Mouse (Mus musculus) layer of hippocampus, postnatal 14 days (tissue): Measurements from ENCODE around the gene Rtn4rl1. TPM values are rescaled to one million over a fixed set of nuclear protein-coding genes. Genes with fewer than 3 reads are reported as not detected.

ENCODE experiments used
- DNase-seq, 2 experiments: peaks; one replicate each; pipeline ENCODE4 v3.0.0; 2021 to 2022; ENCODE audit warnings: low spot score in 2 of 2, mixed read lengths in 1 of 2
- total RNA-seq, 2 experiments: library from RNA; stranded (reverse); gene quantifications; 2 replicates each; pipeline ENCODE4 v1.2.3; 2021

The Rtn4rl1 gene
- total RNA-seq, 2 experiments from 2014 or later, result 82.1 to 83.1 TPM

GRCm38 (mm10) chr11:75184573-75184972 is 9.0 kb upstream of the Rtn4rl1 start:
- no peak for DNase-seq

- no peak for DNase-seq
Measured at GRCm38 (mm10) chr11:75184986-75185385, 8.6 kb upstream of the Rtn4rl1 start.

DNA sequence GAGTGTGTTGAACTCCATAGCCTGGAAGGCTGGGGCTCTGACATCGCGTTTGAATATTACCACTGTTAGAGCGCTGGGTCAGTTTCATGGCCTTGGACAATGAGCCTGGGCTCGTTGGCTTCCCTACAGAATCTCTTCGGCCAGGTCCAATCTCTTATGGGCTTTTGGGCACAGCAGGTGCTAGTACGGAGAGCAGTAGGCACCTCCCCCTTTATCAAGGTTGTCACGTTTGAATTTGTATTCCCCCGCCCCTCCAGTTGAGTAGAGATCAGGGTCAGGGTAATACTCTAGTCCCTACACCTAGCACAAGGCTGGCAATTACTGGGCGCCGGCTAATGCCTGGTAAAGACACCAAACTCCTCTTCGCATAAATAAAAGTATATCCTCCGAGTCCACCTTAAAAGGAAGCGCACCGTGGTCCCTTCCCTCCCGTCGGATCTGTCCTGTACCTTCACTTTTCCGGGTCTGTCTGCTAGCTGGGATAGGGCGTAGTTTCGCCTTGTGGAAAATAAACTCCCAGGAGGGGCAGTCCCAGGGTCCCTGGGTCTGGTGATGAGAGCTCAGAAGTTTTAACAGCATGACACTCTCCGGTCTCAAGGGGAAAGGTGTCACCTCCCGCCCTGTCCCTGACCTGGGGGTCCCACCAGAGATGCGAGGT is 3.7 kb upstream of the Rtn4rl1 start:
- DNase-seq, result no peak

DNA sequence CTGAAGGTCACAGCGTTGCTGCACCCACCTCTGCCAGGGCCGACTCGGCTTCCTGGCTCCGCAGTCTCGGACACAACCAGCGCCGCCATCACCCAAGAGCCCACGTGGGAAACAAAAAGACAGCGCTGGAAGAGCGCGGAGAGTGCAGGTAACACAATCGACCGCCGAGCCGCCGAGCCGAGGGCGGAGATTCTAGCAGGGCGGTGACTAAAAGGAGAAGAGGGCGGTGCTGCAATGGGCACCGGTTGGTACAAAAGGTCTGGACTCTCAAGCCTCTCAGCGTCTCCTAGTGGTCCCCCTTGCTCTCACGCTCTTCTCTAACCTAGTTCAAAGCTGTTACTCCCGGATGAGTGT is 3.2 kb upstream of the Rtn4rl1 start:
- peak; percentile 68 to 79 for DNase-seq

DNA sequence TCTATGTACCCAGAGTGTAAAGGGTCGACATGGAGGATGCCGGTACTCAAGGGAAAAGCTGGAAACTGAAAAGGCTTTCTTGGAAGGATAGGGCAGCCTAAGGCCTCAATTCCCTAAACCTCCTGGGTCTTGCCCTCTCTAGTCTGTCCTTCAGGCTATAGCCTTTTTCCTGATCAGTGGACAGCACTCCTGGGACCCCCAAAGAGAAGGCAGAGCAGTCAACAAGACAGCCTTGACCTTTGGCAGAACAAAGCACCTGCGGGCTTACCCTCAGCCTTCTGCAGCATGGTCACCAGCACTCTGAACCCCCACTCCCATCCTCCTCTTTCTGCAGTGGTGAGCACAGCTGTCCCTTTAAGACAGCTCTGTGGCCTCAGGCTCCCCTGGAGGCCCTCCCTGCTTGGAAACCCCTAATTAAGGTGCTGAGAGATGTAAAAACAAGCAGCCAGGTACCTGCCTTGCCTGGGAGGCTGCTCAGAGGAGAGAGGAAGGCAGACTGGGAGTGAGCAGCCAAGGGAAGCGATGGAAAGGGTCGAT is 2.6 kb upstream of the Rtn4rl1 start, which contains the start of gene Dph1:
TSS of gene Dph1 (minus strand) at position 337 of the 537 bp plus-strand sequence.
- DNase-seq, result no peak

- DNase-seq, result no peak
Measured at GRCm38 (mm10) chr11:75191841-75192240, 1.7 kb upstream of the Rtn4rl1 start.

DNA sequence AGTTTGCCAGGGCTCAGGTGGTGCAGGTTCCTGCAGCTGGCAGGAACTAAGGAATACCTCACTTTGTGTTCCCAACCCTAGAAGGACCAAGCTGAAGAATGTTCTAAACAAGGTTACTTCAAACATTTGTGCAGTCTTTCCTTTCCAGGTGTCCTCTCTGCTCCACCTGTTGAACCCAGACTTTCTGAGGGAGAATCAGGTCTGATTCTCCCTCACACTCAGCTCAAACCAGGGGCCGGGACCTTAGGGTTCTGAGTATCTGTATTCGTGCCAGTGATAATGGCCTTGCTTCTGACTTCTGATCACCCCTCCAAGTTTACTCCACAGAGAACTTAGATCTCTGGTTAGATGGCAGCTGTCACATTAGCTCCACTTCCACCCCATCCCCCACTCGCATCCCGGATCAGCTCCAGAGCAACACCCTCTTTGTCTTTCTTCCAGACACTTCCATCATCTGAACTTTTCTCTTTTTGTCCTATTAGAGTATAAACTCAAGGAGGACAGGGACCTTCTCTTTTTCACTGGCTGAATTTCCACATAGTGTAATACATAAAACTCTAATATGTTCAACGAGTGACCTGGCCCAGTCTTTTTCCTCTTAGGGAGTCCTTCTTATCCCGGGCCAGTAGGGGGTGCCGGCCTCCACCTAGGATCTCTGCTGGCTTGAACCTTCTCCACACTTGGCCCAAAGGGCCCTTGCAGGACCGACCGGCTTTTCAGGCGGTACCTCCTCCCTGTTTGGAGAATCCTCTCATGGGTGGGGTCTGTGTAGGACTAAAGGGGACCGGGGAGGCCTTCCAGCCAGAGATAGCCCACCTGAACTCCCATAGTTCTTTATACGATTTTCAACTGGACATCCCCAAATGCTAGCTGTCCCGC is 1.0 kb upstream of the Rtn4rl1 start:
- DNase-seq, result peak; percentile 69 to 83

- no peak for DNase-seq
Measured at GRCm38 (mm10) chr11:75194121-75194849, 702 bp downstream of the Rtn4rl1 start.

GRCm38 (mm10) chr11:75194850-75195461 is 1.4 kb downstream of the Rtn4rl1 start:
- peak in 1 of 2 experiments; percentile 42 for DNase-seq

DNA sequence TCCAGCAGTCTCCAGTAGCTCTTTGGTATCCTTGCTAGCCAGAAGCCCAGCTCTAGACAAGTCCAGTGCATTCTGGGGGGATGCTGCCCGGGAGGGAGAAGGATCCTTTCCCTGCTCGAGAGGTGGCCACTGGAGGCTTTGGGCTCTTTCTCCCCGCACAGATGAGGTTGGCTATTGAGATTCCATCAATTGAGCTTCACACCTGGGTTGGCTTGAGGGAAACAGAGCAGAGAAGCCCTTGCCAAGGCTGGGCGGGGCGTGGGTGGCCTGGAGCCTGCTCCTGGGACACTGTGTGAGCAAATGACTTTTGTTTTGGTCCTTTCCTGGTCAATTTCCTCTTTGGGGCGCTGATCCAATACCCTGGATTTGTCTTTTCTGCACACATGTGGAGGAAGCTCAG is 2.5 kb downstream of the Rtn4rl1 start:
- DNase-seq, result no peak

DNA sequence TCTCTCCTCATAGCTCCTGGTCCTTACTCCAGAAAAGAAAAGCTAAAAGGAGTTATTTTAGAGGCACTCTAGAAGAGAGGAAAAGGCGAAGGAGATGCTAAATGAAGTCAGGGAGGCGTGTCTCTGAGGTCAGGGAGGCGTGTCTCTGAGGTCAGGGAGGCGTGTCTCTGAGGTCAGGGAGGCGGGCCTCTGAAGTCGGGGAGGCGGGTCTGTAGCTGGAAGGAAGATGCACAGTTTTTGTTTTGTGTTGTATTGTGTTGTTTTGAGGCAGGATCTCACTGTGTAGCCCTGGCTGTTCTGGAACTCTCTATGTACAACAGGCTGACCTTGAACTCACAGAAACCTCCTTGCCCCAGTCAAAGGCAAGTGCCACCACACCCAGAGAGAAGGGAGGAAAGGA is 4.4 kb downstream of the Rtn4rl1 start:
- DNase-seq, result no peak

DNA sequence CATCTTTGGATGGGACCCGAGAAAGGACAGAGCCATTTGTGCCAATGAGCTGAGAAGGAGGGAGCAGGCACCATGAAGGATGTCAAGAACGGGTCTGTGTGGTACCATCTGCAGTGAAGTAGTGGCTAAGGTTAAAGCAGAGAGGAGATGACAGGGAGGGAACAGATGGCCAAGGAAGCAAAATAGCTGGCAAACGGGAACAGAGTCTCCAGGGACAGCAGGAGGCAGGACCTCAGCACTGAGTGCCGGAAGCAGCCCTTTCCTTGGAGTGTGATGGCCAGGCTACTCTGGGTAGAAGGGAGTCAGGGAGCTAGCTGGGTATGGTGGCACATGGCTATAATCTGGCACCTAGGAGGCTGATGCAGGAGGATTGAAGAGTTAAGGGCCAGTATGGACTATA is 5.2 kb downstream of the Rtn4rl1 start:
- DNase-seq, result no peak

DNA sequence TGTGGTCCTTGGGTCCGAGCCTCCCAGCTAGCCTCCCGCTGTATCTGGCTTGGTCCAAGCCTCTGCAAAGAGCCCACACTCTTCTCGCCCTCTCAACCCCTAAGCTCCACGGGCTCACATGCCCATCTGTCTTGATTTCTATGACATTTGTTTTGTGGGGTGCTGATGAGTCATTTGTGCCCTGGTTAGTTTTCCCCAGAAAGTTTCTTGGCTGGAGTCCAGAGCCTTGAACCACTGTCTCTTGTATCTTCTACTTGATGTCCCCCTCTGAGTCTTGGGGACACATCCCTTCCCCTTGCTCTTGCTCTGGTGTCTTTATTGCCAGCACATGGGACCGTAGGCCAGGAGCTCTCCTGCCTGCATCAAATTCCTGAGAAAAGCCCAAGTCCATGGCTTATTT is 6.4 kb downstream of the Rtn4rl1 start:
- no peak for DNase-seq

DNA sequence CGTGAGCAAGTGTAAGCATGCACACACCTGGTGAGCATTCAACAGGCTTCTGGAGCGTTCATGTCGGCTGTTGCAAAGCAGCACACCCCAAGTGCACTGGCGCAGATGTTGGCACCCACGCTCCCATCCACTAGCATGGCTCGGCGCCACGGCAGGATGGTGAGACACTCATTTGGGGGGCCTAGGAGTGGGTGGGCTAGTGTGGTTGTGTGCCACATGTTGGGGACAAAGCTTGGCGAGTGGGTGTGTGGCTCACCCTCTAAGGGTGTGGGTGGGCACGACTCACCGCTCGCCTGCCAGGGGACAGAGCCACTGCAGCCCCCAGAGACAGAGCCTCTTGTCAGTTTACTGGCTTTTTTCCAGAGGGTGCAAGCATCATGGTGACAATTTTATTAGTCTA is 7.4 kb downstream of the Rtn4rl1 start:
- peak in 1 of 2 experiments; percentile 55 for DNase-seq

DNA sequence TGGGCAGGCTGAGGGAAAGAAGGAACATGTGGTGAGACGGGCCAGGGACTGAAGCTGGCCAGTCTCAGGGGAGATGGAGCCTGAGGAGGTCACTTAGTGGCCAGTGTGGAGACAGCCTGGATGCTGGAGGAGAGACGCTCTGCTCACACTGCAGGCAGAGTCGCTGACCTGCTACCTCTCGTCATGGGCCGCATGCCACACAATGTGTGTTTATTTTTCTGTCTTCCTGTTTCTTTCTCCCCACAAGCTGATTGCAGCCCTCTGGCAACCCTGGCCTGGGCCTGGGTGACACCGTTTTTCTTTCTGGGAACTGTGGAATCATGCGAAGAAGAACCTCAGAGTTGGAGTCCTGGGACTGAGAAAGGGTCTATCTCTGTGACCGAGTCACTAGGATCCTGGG is 8.1 kb downstream of the Rtn4rl1 start:
- no peak for DNase-seq

DNA sequence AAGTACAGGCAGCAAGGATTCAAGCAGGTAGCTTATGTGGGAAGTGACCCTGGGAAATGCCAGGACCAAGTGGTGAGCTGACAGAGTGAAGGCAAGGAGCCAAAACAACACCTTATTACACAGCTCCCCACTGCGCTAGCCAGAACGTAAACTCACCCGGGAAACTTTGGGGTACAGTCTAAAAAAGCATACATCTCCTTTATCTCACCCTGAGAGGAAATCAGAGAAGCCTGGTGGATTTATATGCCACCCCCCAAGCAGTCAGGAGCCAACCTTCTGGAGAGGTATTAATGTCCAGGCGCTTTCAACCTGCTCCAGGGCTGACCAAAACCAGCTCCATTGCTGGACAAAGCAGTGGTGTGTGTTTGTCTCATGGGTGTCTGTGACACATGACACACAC is 10.3 kb downstream of the Rtn4rl1 start:
- DNase-seq, result no peak

DNA sequence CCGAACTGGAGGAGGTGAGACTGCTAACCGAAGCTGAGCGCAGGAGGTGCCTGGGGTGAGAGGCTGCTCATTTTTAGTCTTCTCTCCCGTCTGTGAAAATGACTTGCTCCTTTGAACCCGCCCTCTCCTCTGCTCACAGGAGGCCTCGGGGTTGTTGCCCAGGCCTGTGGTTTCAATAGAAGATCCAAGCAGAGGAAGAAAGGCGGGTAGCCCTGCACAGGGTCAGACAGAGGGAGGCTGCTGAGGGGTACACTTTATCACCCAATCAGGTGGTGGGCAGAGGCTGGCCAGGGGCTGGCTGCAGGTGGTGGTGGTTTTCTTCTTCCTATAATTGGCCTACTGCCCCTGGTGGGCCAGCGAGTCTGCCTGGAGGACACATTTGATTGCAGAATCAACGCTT is 10.9 kb downstream of the Rtn4rl1 start:
- no peak for DNase-seq

DNA sequence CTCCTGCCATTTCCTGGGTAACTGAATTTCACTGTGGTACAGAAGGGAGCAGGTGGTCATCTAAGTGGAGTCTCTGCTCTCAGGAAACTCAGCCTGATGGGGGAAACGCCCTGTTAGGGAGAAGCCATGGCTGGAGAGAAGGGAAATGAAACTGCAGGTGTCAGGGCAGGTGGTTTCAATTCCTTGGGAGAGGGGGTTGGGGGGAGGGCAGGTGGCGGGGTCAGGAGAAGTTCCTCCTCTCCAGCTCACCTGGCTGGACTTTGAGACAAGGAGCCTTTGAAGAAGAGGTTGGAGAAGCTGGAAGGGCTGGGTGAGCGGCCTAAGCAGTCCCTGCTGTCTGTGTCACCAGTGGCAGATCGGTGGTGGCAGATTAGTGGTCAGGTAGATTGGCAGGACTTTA is 12.8 kb downstream of the Rtn4rl1 start:
- no peak for DNase-seq

- no peak for DNase-seq
Measured at GRCm38 (mm10) chr11:75209363-75209762, 15.8 kb downstream of the Rtn4rl1 start.

GRCm38 (mm10) chr11:75210093-75210492 is 16.5 kb downstream of the Rtn4rl1 start:
- DNase-seq, result no peak

GRCm38 (mm10) chr11:75210755-75211154 is 17.2 kb downstream of the Rtn4rl1 start:
- no peak for DNase-seq
